Mouse (Mus musculus) CH12F3 (cell line): ENCODE measurements around the gene Dctn2.

Source experiments
- in situ Hi-C: fragments of 300-500 bp; cut with MboI; formaldehyde crosslinking; loops from 2 replicates; pipeline ENCODE4 v1.14.3; 2020; ENCODE audit warnings: low sequenced_read_pairs

Gene Dctn2

GRCm38 (mm10) chr10:127266112-127267091 is at the start of gene Dctn2:
TSS of gene Dctn2 (plus strand) at chr10:127266368.
- in situ Hi-C loops = no loop called here

DNA sequence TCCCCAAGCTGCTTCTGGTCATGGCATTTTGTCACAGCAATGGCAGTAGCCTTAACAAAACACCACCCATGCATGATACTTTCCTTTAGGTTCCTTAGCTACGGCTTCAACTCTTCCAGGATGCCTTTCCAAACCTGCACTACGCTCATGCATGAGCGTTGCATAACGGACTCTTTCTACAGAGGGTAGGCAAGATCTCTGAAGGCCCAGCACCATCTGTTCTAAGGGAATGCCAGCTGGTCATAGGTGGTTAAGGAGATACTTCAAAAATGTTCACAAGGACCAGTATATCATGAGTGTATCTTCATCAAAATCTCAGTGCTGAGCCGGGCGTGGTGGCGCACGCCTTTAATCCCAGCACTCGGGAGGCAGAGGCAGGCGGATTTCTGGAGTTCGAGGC is 49.7 kb upstream of the Dctn2 start:
- in situ Hi-C loops = no loop called here

DNA sequence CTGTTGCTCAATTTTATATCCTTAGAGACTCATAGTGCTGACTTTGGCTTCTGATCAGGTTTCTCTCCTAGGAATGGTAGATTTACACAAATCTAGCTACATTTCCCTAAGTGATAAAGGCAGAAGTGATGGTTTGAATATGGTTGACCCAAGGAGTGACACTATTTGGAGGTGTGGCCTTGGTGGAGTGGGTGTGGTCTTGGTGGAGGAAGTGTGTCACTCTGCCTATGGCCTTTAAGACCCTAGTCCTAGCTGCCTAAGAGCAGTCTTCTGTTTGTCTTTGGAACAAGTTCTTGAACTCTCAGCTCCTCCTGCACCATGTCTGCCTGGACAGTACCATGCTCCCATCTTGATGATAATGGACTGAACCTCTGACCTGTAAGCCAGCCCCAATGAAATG is 49.0 kb upstream of the Dctn2 start:
- in situ Hi-C loops = no loop called here

- in situ Hi-C loops = no loop called here
These were observed 47.8 kb upstream of the Dctn2 start for GRCm38 (mm10) chr10:127218339-127218738.

GRCm38 (mm10) chr10:127225213-127225612 is 41.0 kb upstream of the Dctn2 start:
- in situ Hi-C loops = no loop called here

GRCm38 (mm10) chr10:127225732-127226131 is 40.4 kb upstream of the Dctn2 start:
- in situ Hi-C loops = no loop called here

DNA sequence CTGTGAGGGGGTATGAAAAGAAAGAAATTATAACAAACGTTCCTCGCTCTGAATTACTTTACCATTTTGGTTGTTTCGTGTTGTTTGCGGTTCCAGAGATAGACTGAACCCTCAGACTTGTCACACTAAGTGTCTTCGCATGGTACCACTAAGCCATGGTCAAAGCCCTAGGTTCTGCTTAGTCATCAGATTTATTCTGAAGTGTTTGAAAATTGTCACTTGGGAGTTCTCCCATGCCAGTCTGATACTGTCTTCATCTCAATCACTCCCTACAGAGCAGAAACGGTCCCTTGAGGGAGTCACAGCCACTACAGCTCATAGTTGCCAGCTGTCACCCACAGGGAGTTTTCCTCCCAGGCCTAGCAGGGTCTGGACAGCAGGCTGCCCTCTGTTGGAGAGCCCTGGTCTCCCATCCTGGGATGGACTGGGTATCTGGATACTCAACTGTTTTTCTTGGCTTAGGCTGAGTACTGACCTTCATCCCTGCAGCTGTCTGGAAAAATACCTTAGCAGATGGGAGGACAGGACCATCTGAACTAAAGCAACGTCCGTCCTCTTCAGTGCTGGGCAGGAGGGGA is 39.8 kb upstream of the Dctn2 start:
- in situ Hi-C loops = no loop called here

GRCm38 (mm10) chr10:127227163-127227562 is 39.0 kb upstream of the Dctn2 start:
- in situ Hi-C loops = no loop called here

DNA sequence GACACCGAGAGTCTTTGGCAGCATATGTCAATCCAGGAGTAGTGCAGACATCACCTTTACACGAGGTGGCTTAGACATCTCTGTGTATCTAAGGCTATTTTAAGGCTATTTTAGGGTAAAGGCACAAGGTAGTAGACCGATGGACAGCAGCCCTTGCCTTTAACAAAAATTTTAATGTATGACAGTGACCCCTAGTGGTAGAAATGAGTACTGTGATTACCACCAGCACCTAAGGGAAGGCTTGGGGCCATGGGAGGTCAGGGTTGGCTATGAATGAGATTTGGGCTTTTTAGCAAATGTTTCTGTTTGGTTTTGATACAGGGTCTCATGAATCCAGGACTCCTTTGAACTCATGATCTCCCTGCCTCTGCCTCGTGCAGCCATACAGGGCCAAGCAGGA is 37.3 kb upstream of the Dctn2 start:
- in situ Hi-C loops = no loop called here

GRCm38 (mm10) chr10:127230693-127231092 is 35.5 kb upstream of the Dctn2 start:
- in situ Hi-C loops = no loop called here

DNA sequence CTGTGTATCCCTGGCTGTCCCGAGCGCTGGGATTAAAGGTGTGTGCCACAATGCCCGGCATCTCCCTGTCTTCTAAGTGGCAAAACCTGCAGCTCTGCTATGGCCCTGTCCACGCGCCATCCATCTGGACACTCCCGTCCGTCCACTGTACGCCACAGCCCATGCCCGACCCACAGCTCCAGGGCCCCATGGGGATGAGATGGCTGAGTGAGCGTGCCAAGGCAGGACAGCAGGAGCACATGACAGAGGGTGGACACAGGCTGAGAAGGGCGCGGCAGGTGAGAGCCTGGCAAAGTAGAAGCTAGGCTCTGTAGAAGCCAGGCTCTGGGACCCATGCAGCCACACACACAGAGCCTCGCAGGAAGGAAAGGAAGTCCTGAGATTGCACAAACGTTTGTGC is 34.4 kb upstream of the Dctn2 start:
- in situ Hi-C loops = no loop called here

DNA sequence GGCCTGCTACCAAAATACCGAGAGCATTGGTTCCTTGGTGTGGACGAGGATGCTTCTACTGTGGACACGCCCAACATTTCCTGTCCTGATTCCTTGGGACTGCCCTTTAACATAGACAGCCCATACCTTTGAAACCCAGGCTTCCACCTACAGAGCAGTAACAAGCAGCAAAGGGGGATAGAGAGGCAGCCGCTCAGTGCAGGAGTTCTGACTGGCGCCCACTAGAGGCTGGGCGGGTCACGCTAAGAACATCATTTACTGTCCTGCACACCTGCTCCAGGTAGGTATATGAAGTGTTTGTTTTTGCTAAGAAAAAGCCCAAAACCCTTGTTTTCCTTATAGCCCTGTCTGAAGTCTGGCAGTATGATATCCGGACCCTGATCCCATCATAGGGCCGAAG is 33.0 kb upstream of the Dctn2 start:
- in situ Hi-C loops = no loop called here

DNA sequence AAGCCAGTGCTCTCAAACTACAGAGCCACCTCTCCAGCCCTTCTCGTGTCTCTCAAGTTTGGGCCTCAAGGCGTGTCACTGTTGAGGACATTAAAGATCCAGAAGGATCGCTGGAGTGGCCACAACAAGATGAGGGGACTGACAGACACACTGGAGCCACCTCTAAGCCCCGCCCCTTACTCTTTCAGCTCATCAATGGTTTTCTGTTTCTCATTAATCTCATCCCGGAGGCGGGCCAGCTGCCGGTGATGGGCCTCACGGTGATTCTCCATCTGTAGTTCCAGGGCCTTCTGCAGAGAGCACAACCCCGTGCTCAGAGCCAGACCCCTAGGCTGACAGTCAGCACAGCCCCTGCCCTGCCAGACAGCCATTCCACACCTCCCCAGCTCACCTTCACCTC is 29.6 kb upstream of the Dctn2 start:
- in situ Hi-C loops = no loop called here

GRCm38 (mm10) chr10:127238241-127238824 is 27.8 kb upstream of the Dctn2 start:
- in situ Hi-C loops = no loop called here

- in situ Hi-C loops = no loop called here
These were observed 15.4 kb upstream of the Dctn2 start for GRCm38 (mm10) chr10:127250810-127251209.

DNA sequence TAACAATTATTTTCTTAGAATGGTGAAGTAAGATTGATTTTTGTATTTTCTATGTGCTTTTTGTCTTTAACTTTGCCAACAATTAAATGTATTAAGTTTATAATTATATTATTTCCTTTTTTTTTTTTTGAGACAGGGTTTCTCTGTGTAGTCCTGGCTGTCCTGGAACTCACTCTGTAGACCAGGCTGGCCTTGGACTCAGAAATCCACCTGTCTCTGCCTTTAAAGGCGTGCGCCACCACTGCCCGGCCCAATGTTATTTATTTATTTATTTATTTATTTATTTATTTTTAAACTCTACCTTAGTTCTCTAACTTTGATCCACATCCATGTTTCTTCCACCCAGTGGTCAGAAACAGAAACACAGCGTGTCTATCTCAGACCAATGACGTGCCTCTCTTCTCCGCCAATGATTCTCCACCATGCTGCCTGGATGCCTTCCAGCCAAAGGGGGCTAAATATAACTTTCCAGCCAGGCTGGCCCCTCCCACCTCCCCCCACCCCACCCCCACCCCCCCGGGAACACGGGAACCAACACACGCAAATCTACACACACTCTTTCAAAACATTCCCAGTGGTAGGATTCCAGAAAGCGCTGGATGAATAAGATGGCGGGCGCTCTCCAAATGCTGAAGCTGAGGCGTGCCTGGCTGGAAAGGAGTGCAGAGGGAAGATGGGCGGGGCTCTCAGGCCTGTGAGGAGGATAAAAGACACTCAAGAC is 10.4 kb upstream of the Dctn2 start:
- in situ Hi-C loops = no loop called here

DNA sequence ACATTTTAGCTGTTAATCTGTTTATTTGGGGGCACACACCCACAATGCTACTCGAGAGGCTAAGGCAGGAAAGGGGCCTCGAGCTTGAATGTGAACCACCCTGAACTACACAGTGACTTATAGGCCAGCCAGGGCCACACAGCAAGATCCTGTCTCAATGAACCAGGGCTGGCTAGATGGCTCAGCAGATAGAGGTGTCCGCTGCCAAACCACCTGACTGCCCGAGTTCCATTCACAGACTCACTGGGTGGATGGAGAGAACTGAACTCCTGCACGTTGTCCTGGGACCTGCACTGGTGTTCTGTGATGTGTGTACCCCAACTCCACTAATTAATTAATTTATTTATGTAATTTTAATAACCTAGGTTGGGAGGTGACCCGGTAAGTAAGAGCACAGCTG is 8.4 kb upstream of the Dctn2 start:
- in situ Hi-C loops = no loop called here

- in situ Hi-C loops = no loop called here
These were observed 7.7 kb upstream of the Dctn2 start for GRCm38 (mm10) chr10:127258489-127258888.

DNA sequence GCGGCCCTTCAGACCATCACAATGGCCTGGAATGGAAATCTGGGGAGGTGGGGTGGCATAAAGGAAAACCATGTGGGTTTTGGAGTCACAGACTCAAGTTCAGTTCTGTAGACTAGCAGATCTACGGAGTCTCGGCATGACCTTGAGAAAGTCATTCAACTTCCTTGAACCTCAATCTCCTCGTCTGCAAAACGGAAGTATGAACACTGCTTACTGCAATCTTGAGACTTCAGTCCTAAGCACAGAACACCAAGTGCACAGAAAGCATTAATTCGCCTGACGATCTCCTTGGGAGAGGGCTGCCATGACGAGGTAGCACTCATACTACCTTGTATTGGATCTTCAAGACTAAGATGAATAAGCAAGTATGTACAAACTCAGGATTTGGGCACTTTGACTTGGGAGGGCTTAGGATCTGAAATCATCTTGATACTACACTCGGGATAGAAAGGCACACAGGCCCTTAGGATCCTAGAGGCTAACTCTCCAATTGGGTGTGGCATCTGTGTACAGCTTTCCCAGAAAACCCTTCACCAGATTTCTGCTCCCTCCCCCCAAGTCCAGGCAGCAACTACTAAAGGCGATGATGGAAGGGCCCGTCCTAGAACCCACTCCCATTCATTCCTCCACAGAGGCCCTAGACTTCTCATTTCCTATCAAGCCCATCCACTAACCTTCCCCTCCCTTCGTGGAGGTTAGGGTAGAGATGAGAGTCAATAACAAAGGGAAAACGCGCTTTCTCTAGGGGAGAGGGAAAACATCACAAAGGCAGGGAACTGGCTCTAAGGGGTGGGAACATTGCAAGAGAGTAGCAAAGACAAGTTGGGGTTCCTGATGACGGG is 4.2 kb upstream of the Dctn2 start:
- in situ Hi-C loops = no loop called here
